Mouse (Mus musculus) layer of hippocampus, postnatal 36 days (tissue): ENCODE measurements around the gene Crim1. TPM values are rescaled to one million over a fixed set of nuclear protein-coding genes. Genes with fewer than 3 reads are reported as not detected.

ENCODE experiments used
- DNase-seq, 2 experiments: peaks; one replicate each; pipeline ENCODE4 v3.0.0; 2022
- total RNA-seq, 2 experiments: library from RNA; stranded (reverse); gene quantifications; 2 replicates each; pipeline ENCODE4 v1.2.3; 2021

The Crim1 gene
- total RNA-seq, 2 experiments from 2014 or later: 137 to 139 TPM

DNA sequence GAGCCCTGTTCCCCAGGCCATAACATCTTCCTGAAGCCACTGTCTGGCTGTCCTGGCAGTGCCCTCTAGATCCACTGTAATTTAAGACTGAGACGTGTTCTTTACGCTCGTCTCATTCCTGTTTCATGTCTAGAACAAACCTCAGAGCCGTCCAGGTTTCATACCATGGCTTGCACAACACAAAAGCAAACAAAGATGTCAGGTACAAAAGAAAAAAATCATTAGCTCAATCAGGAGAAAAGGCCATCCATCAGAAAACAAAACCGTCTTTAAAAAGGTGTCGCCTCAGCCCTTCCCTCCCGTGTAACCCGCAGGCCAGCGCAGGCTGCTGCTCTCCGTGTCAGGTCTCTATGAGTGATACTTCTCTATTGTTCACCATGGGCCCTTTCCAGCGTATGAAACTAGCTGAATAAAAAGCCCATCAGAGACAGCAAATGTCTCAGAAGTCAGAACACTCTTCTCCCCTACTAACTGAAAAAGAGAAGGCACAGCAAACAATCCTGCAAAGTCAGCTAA, 179.7 kb downstream of the Crim1 start:
- no peak for DNase-seq

- no peak for DNase-seq
These were observed 182.3 kb downstream of the Crim1 start for GRCm38 (mm10) chr17:78382321-78382720.

DNA sequence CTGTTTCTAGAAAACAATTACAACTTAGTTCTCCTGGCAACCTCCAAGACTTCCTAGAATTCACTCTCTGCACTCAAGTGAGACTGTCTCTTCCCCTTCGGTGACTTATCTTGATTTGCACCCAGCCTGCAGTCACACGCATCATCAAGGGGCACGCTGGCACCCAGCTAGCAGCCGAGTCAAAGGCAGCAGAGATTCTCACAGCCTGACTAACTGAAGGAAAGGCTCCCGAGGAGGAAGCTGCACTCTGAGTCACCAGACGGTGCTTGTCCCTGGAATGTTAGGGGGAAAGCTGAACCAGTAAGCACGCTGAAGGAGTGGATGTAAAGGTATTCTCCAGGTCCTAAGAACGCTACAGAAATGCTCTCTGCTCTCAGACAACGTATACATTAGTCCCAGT, 187.6 kb downstream of the Crim1 start:
- DNase-seq: no peak

DNA sequence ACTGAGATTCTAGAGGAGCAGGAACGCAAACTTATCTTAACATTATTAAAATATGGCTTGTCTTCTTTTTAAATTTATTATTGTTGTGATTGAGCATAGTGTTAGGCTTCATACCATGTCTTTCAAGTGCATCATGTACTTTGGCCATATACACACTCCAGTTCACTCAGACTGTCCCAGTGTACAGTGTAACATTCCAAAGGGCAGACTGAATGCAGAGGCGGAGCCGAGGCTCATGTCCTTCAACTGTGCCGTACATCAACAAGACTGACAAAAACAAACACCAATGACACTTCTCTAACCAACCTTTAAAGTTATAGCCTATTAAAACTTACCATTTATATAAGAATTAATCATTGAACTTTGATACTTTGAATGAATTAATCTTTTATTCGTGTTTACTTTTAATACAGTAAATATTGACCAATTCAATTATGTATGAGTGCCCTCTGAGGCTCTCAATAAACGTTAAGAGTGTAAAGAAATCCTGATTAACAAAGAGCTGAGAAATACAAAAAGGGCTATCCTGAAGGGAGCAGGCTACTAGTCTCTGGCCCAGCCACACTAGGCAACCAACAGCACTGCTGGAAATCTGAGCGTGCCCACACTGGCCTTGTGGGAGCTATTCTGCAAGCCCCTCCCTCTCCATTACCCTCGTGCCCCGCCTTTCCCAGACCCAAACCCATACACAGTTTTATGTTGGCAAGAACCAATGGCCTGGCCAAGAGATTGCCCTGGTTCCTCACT, 188.2 kb downstream of the Crim1 start:
- DNase-seq: no peak

- DNase-seq: no peak
These were observed 189.5 kb downstream of the Crim1 start for GRCm38 (mm10) chr17:78389573-78389972.

- DNase-seq: no peak
These were observed 192.5 kb downstream of the Crim1 start for GRCm38 (mm10) chr17:78392401-78393087.

- DNase-seq: no peak
These were observed 200.2 kb downstream of the Crim1 start for GRCm38 (mm10) chr17:78400130-78400840.

- no peak for DNase-seq
These were observed 201.3 kb downstream of the Crim1 start for GRCm38 (mm10) chr17:78401311-78401710.

GRCm38 (mm10) chr17:78401713-78402112, 201.7 kb downstream of the Crim1 start:
- DNase-seq: no peak

DNA sequence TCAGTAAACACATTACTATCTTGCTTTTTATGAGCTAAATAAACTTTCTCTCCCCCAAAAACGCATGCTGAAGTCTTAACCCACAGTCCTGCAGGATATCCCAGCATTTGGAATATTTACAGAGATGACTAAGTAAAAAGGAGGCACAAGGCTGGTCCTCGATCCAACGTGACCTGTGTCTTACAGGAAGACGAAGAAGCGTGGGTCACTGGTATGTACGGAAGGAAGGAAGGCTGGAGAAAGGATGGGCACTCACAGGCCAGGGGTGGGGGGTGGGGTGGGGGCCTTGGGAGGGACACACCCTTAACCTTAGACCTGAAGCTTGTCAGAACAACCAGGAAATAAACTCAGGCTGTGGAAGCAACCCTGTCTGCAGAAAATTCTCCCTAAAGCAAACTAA, 202.1 kb downstream of the Crim1 start:
- no peak for DNase-seq

DNA sequence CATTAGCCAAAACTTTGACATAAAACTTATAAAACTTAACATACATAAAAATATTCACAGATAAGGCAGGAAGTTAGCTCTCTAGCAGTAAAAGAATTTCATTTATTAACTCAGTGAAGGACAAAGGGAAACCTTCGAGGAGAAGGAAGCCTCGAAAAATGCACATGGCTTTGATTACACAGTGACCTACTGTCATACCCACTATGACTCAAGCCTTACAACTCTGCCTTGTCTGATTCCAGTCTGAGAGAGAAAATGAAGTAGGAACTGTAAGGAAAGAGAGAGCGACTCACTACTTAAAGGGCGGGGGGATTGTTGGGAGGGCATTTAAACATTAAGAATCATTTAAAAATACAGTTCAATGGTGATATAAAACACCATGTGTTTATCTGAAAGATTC, 203.2 kb downstream of the Crim1 start:
- DNase-seq: no peak

DNA sequence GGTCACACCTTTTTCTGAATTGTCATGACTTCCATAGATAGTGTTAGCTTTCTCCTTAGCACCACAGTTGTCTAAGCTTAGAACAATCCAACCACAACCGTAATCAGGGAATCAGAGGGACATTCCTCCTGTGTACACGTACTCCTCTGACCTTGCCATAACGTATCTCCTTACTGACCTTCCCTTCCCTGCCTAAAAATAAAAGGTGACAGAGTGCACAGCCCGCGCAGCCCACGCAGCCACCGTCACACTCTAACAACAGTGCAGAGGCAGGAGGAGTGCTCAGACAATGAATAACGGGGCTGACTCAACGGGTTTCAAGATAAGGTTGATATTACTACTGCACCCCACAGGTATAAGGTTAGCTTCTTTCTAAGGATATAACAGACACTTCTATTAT, 203.8 kb downstream of the Crim1 start:
- no peak for DNase-seq

DNA sequence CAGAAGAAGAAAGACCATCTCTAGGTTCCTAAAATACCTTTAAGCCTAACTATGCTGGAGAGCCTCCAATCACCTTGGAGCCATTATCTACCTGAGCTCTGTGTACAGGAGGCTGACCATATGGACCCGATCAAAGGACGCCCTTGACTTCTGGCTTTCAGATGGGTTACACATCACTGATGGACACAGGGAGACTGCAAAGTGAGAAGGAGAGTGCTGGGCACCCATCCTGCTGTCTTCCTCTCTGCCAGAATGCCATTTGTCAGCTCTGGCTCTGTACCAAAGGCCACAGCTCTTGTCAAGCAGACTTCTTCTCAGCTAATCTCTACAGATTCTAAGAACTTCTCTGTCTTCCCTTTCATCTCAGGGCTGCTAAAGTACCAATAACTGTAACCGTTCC, 205.3 kb downstream of the Crim1 start:
- DNase-seq: no peak

DNA sequence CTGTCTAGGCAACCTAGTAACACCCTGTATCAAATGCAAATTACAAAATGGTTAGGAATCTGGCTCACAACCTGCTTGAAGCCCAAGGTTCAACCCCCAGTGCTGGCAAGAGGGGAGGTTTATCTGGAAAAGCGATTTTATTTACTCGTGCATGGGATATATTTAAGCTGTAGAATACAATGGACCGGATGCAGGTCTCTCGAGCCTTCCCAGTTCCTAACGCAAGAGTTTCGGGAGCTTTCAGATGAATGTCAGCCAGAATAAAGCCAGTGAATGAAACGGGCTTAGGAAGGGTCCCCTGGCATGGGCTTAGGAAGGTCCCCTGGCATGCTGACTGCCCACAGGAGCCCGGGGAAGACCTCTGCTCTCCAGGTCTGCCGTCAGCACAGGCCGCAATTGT, 206.8 kb downstream of the Crim1 start:
- no peak for DNase-seq

DNA sequence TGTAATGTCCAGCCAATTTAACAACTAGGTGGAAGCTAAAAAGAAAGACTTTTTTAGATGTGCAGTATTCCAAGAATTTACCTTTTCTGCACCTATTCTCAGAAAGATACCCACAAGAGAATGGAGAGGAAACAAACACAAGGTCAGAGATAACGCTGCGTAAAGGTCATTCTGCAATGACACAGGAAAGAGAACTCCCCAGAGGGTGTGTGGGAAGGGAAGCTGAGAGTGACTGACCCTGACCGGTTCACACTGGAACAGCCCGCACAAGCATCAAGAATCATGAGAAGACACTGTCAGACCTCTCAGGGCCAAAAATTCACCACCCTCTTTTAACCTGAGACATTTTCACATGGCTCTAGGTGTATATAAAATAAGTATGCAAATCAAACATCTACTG, 207.5 kb downstream of the Crim1 start:
- DNase-seq: no peak

DNA sequence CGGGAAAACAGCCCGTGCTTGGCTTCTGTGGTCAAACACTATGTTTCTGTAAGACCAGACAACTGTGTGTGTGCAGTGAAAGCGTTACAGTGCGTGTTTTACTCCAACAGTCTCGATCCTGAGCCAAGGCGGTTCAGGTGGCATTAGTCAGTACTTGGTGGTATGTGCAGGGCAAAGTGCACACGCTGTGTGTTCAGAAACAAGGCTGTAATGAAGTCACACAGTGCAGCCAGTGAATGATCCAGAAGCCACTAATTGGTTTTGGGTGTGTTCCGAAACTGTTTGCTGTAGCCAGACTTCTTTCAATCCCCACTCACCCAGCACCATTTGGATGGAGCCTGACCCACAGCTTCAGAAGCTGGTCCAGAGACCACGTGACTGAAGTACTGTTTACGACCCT, 208.3 kb downstream of the Crim1 start:
- no peak for DNase-seq

GRCm38 (mm10) chr17:78409900-78410299, 209.9 kb downstream of the Crim1 start:
- DNase-seq: no peak

- DNase-seq: no peak
These were observed 215.2 kb downstream of the Crim1 start for GRCm38 (mm10) chr17:78415255-78415654.

DNA sequence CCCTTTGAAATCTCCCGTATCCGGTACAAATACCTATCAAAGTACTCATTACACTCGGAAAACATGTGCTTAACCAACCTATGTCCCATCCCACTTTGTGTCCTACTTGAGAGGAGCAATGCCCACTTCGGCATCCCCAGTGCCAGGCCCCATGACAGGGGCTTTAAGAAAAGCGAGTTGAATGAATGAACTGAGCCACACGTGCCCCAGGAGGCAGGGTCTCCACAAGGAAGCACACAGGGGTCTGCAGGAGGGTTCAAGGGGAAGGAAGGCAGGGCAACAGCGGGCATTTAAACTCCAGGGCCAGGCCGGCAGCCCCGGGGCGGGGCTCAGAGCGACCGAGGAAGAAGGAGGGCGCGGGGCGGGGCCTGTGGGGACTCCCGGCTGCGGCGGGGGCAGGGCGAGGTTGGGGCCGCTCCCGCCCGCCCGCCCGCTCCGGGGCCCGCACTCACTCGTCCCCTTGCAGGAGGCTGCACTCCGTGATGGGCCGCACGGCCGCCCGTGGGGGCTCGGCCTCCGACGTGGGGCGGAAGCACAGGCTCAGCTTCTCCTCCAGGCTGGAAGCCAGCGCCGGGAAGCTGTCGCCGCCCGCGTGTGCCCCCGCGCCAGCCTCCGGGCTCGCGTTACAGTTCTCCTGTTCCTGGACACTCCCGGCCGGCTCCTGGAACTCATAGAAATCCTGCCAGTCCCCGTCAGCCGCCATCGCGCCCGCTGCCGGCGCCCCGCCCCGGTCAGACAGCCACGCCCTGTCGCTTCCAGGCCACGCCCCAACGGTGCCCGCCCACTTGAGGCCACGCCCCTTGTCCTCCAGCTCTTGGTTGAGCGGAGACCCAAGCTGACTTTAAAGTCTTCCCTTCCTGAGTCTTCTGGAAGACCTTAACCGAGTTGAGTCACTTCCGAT, 217.6 kb downstream of the Crim1 start, which contains the start of gene Fez2:
Fez2 (minus strand) TSS at position 772 of the 901 bp plus-strand sequence.
- DNase-seq: peak; percentile 90 to 91

GRCm38 (mm10) chr17:78419216-78419615, 219.2 kb downstream of the Crim1 start:
- no peak for DNase-seq

DNA sequence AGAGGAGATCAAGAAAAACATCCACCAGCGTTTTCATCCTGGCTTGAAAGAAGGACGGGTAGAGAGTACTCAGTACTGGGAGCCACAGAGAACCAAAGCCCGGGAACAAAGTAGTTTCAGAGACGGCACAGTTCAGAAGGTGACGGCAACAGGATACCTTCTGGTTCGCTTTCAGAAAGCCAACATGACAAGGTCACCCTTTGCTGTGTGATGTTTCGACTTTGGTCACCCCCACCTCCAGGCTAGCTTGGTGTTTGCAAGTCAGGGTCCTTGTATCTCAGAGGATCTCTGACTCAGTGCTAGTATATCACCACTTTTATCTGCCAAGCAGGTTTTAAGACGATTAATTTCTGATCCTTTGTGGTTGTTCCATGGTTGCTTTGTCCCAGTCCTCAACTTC, 225.0 kb downstream of the Crim1 start:
- no peak for DNase-seq
